Mouse (Mus musculus): ENCODE results near the gene Rhbdf1.

GRCm38 (mm10) chr11:32194086-32194485, 28.0 kb downstream of the Rhbdf1 start:
- no peak for TF ChIP-seq CTCF (IDR thresholded peaks at IDR 0.05; ENCODE audit: borderline replicate concordance, extremely low read depth, insufficient read depth, insufficient read length)
- no peak for TF ChIP-seq POLR2A (IDR thresholded peaks at IDR 0.05; ENCODE audit: borderline replicate concordance, extremely low read depth, insufficient read depth, insufficient read length, poor library complexity, severe bottlenecking)

Measured in brain, embryonic 14.5 days (tissue).